Mouse (Mus musculus): ENCODE measurements around the gene Plce1. TPM values are rescaled to one million over a fixed set of nuclear protein-coding genes. Genes with fewer than 3 reads are reported as not detected.

Gene Plce1
- total RNA-seq, 2 experiments from 2014 or later = 3.9 to 7.9 TPM

- intact Hi-C loops (cut with DNase I) = no loop called here
Observed at GRCm38 (mm10) chr19:38693331-38693730, 212.4 kb downstream of the Plce1 start.

GRCm38 (mm10) chr19:38693769-38694168 lies 212.9 kb downstream of the Plce1 start:
- no peak for DNase-seq (ENCODE audit: low spot score in 2 of 2)
- intact Hi-C loops (cut with DNase I) = no loop called here

More at GRCm38 (mm10) chr19:38693331-38693730, 212.4 kb downstream of the Plce1 start:
- DNase-seq (ENCODE audit: low spot score in 2 of 2) = no peak

GRCm38 (mm10) chr19:38701776-38702175 lies 220.9 kb downstream of the Plce1 start:
- DNase-seq (ENCODE audit: low spot score in 2 of 2) = no peak

GRCm38 (mm10) chr19:38704742-38705141 lies 223.8 kb downstream of the Plce1 start:
- intact Hi-C loops (cut with DNase I) = no loop called here
- DNase-seq (ENCODE audit: low spot score in 2 of 2) = no peak

More at GRCm38 (mm10) chr19:38701776-38702175, 220.9 kb downstream of the Plce1 start:
- intact Hi-C loops (cut with DNase I) = no loop called here

GRCm38 (mm10) chr19:38705244-38705643 lies 224.3 kb downstream of the Plce1 start:
- DNase-seq (ENCODE audit: low spot score in 2 of 2) = no peak
- intact Hi-C loops (cut with DNase I) = no loop called here

GRCm38 (mm10) chr19:38706449-38706848 lies 225.5 kb downstream of the Plce1 start:
- intact Hi-C loops (cut with DNase I) = no loop called here
- DNase-seq (ENCODE audit: low spot score in 2 of 2) = no peak

GRCm38 (mm10) chr19:38709376-38709775 lies 228.5 kb downstream of the Plce1 start:
- intact Hi-C loops (cut with DNase I) = no loop called here
- no peak for DNase-seq (ENCODE audit: low spot score in 2 of 2)

GRCm38 (mm10) chr19:38721808-38722207 lies 240.9 kb downstream of the Plce1 start:
- intact Hi-C loops (cut with DNase I) = no loop called here
- DNase-seq (ENCODE audit: low spot score in 2 of 2) = no peak

- no peak for DNase-seq (ENCODE audit: low spot score in 2 of 2)
Observed at GRCm38 (mm10) chr19:38722982-38723381, 242.1 kb downstream of the Plce1 start.

GRCm38 (mm10) chr19:38723969-38724368 lies 243.1 kb downstream of the Plce1 start:
- no peak for DNase-seq (ENCODE audit: low spot score in 2 of 2)
- intact Hi-C loops (cut with DNase I) = no loop called here

More at GRCm38 (mm10) chr19:38722982-38723381, 242.1 kb downstream of the Plce1 start:
- intact Hi-C loops (cut with DNase I) = no loop called here

GRCm38 (mm10) chr19:38728842-38729241 lies 247.9 kb downstream of the Plce1 start:
- DNase-seq (ENCODE audit: low spot score in 2 of 2) = no peak

GRCm38 (mm10) chr19:38729264-38729663 lies 248.4 kb downstream of the Plce1 start:
- intact Hi-C loops (cut with DNase I) = no loop called here
- DNase-seq (ENCODE audit: low spot score in 2 of 2) = no peak

More at GRCm38 (mm10) chr19:38728842-38729241, 247.9 kb downstream of the Plce1 start:
- intact Hi-C loops (cut with DNase I) = no loop called here

- intact Hi-C loops (cut with DNase I) = no loop called here
- no peak for DNase-seq (ENCODE audit: low spot score in 2 of 2)
Observed at GRCm38 (mm10) chr19:38744546-38744945, 263.6 kb downstream of the Plce1 start.

- no peak for DNase-seq (ENCODE audit: low spot score in 2 of 2)
- intact Hi-C loops (cut with DNase I) = no loop called here
Observed at GRCm38 (mm10) chr19:38745810-38746491, 265.0 kb downstream of the Plce1 start.

GRCm38 (mm10) chr19:38746492-38747014 lies 265.6 kb downstream of the Plce1 start:
- no peak for DNase-seq (ENCODE audit: low spot score in 2 of 2)
- intact Hi-C loops (cut with DNase I) = no loop called here

GRCm38 (mm10) chr19:38750192-38750591 lies 269.3 kb downstream of the Plce1 start:
- intact Hi-C loops (cut with DNase I) = no loop called here
- no peak for DNase-seq (ENCODE audit: low spot score in 2 of 2)

GRCm38 (mm10) chr19:38757161-38757560 lies 276.3 kb downstream of the Plce1 start:
- intact Hi-C loops (cut with DNase I) = no loop called here
- no peak for DNase-seq (ENCODE audit: low spot score in 2 of 2)

- no peak for DNase-seq (ENCODE audit: low spot score in 2 of 2)
- intact Hi-C loops (cut with DNase I) = no loop called here
Observed at GRCm38 (mm10) chr19:38758056-38758455, 277.1 kb downstream of the Plce1 start.

- intact Hi-C loops (cut with DNase I) = no loop called here
- DNase-seq (ENCODE audit: low spot score in 2 of 2) = no peak
Observed at GRCm38 (mm10) chr19:38758685-38759472, 278.0 kb downstream of the Plce1 start.

- DNase-seq (ENCODE audit: low spot score in 2 of 2) = no peak
- intact Hi-C loops (cut with DNase I) = no loop called here
Observed at GRCm38 (mm10) chr19:38760441-38760840, 279.5 kb downstream of the Plce1 start.

- no peak for DNase-seq (ENCODE audit: low spot score in 2 of 2)
- intact Hi-C loops (cut with DNase I) = no loop called here
Observed at GRCm38 (mm10) chr19:38766306-38766705, 285.4 kb downstream of the Plce1 start.

Measured in left cerebral cortex, postnatal 36 days (tissue).